In the genomic region with DNA sequence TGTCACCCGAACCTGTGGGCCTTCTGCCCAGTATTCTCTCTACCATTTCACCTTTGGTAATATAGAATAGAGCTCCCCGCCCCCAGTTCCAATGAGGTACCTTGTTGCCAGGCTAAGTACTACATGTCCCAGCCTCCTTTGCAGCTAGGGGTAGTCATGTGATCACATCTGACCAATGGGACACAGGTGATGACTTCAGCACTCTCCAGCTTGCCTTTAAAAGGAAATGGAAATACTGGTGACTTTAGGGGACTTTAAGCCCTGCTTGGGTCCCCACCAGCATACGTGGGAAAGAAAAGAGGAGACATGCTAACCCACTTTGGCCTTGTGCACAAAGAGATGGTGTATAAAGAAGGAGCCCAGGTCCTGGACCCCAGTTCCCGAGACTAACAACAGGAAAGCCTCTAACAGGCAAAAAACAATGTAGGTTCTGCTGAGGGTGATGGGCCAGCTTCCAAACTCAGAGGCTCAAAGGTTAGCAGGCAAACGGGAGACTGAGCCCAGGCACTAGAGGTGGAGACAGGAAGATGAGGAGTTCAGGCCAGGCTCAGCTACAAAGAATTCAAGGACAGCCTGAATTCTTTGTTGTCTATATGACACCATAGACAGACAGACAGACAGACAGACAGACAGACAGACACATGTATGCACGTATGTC, we compare ENCODE assay signal across 8 mouse cellular contexts.
DNase-seq lines count a peak whose midpoint lies in the region; ATAC-seq lines count a peak whose summit lies in the region.

No protein-coding gene starts in this region.

- no peak overlapping the region for H3K9ac ChIP-seq in intestine, embryonic 14.5 days (ENCODE audit: low read length)

- WGBS in intestine, embryonic 14.5 days = 30% methylated on average over 6 of the region's 6 CpGs
- WGBS in limb, embryonic 10.5 days = 38% methylated on average over 6 of the region's 6 CpGs
- 37% methylated on average over 6 of the region's 6 CpGs for WGBS in midbrain, embryonic 10.5 days

- DNase-seq in urinary bladder, adult 2 months (ENCODE audit: low spot score) = peak; percentile 31
- DNase-seq in urinary bladder, postnatal 10 days (ENCODE audit: low spot score) = no peak
- peak; percentile 83 for DNase-seq in embryo, embryonic 11 days
- peak; percentile 78 for DNase-seq in gastrocnemius, postnatal 25 days
- peak; percentile 77 for DNase-seq in intestine, embryonic 14.5 days (ENCODE audit: low spot score)
- DNase-seq in limb, embryonic 10.5 days (ENCODE audit: low spot score) = peak; percentile 69
- DNase-seq in midbrain, embryonic 10.5 days (ENCODE audit: low spot score) = peak; percentile 72
- DNase-seq in spleen, adult 12 weeks (ENCODE audit: low spot score) = peak; percentile 37

- H3K4me2 ChIP-seq in intestine, embryonic 14.5 days (ENCODE audit: low read length) = peak overlapping the region; percentile 29; the same call in 1 of the 2 replicates

- ATAC-seq in intestine, embryonic 14.5 days (replicated peaks; ENCODE audit: low FRiP score, low TSS enrichment, low read depth) = 0 out of 2 replicates have a peak, but pooled peaks have one; percentile 70

- H3K36me3 ChIP-seq in intestine, embryonic 14.5 days (ENCODE audit: control insufficient read depth, insufficient read depth, low read length) = no peaks in the 10 kb centered on the region
- H3K36me3 ChIP-seq in limb, embryonic 10.5 days = peaks cover 4% of the 10 kb centered on the region
- H3K36me3 ChIP-seq in midbrain, embryonic 10.5 days = peaks cover 7% of the 10 kb centered on the region; the same call in 1 of the 2 replicates

- H3K9me3 ChIP-seq in intestine, embryonic 14.5 days (ENCODE audit: control insufficient read depth, low read length) = no peaks in the 10 kb centered on the region
- 0 out of 2 replicates have a peak, but pooled peaks cover 2% of the 10 kb centered on the region for H3K9me3 ChIP-seq in limb, embryonic 10.5 days (replicated peaks)
- H3K9me3 ChIP-seq in midbrain, embryonic 10.5 days (replicated peaks) = peaks cover 9% of the 10 kb centered on the region

- peak overlapping the region; percentile 77 for H3K27ac ChIP-seq in intestine, embryonic 14.5 days (ENCODE audit: low read depth)
- H3K27ac ChIP-seq in limb, embryonic 10.5 days = peak overlapping the region; percentile 83
- H3K27ac ChIP-seq in midbrain, embryonic 10.5 days (replicated peaks) = peak overlapping the region; percentile 87

- H3K4me1 ChIP-seq in intestine, embryonic 14.5 days (replicated peaks; ENCODE audit: control insufficient read depth, insufficient read depth, low read length) = peaks cover 31% of the 10 kb centered on the region
- peaks cover 45% of the 10 kb centered on the region for H3K4me1 ChIP-seq in limb, embryonic 10.5 days
- peaks cover 80% of the 10 kb centered on the region for H3K4me1 ChIP-seq in midbrain, embryonic 10.5 days

- H3K27me3 ChIP-seq in intestine, embryonic 14.5 days (replicated peaks; ENCODE audit: control insufficient read depth, insufficient read depth, low read length) = no peaks in the 10 kb centered on the region
- H3K27me3 ChIP-seq in limb, embryonic 10.5 days (ENCODE audit: low read depth, poor library complexity, severe bottlenecking) = no peaks in the 10 kb centered on the region
- no peaks in the 10 kb centered on the region for H3K27me3 ChIP-seq in midbrain, embryonic 10.5 days (ENCODE audit: low read depth, poor library complexity, severe bottlenecking)

- no peak overlapping the region for H3K4me3 ChIP-seq in intestine, embryonic 14.5 days (ENCODE audit: low read depth, low read length)
- H3K4me3 ChIP-seq in limb, embryonic 10.5 days = 0 out of 2 replicates have a peak overlapping the region, but pooled peaks have one; percentile 6
- H3K4me3 ChIP-seq in midbrain, embryonic 10.5 days = peak overlapping the region; percentile 15; the same call in 1 of the 2 replicates
